Mouse (Mus musculus): ENCODE measurements around the gene Gm29564. TPM values are rescaled to one million over a fixed set of nuclear protein-coding genes. Genes with fewer than 3 reads are reported as not detected.
"Not testable (repeated sequence)": the region's sequence is repeated elsewhere in the genome, so short reads cannot be mapped to it uniquely, and the experiment has no call there.

Gene Gm29564
- not detected in 2 replicates for polyA plus RNA-seq (2012)

DNA sequence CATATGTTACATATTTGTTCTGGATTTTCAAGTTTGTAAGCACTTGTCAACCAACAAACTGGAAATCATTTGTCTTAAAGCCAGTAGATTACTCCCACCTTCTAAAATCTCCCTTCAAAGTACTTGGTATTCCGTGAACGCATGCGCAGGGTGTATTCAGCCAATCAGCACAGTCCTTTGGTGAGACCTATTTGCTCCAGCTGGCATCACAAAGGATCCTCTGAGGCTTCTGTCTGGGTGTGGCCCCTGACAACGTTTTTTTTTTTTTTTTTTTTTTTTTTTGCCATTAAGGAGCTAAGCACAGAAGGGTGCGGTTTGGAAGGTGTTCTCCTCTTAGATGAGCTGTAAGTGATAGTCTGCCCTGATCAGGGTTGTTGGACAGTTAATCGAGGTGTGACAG is at the start of gene Gm29564:
Gm29564 (plus strand) TSS at position 301 of the 400 bp plus-strand sequence.
- not testable (repeated sequence) for TF ChIP-seq GATA1 (IDR thresholded peaks at IDR 0.05; ENCODE audit: low read length)

Other genes with a start within 250 kb of the Gm29564 start
- gene Gm20867, start 249.8 kb upstream of the Gm29564 start, polyA plus RNA-seq (2012) = not detected in 2 replicates

Data from G1E-ER4 (cell line).